Mouse (Mus musculus) bone marrow macrophage, adult 2 months (primary cell): Measurements from ENCODE around the gene Anxa7.

ENCODE experiments used
- CTCF ChIP-seq: IDR thresholded peaks from 2 replicates; pipeline ENCODE4 v1.5.1; 2012; ENCODE audit warnings: low read depth, mild to moderate bottlenecking, low read length, moderate library complexity
- POLR2A ChIP-seq: IDR thresholded peaks from 2 replicates; pipeline ENCODE4 v1.6.1; 2012; ENCODE audit warnings: mild to moderate bottlenecking, low read depth, low read length, borderline replicate concordance

DNA sequence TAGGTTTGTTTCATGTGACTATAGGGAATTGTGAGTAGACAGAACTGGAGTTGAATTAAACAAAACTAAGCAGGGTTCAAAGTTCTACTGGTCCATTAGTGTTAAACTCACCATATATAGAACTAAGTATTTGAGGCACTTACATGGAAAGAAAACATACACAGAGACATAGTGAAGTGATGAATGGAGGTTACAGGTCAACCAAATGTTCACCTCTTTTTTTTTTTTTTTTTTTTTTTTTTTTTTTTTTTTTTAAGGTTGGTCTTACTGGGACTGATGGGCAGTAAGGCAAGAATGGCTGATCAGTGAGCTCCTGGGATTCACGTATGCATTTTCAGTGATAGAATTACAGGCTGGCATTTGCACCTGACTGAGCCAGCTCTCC lies 254 bp upstream of the Anxa7 start:
- TF ChIP-seq POLR2A, result no peak
- no peak for TF ChIP-seq CTCF
